Mouse (Mus musculus): ENCODE measurements around the gene Wee1.

DNA sequence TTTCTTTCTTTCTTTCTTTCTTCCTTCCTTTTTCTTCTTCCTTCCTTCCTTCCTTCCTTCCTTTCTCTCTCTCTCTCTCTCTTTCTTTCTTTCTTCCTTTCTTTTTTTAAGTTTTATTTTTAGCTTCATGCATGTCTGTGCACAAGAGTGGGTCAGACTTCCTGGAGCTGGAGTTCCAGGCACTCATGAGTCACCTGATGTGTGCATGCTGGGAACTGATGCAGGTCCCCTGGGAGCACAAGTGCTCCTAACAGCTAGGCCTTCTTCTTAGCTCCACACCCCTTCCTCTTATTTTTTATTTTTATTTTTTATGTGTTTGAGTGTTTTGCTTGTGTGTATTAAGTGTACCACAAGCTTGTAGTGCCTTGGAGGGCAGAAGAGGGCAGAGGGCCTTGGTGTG, 58.8 kb downstream of the Wee1 start:
- no peak for TF ChIP-seq CTCF (IDR thresholded peaks at IDR 0.05; ENCODE audit: extremely low read depth, insufficient read length, insufficient replicate concordance, low read depth, low read length)
- TF ChIP-seq POLR2A (IDR thresholded peaks at IDR 0.05; ENCODE audit: low read depth, low read length): no peak

Measured in small intestine, adult 2 months (tissue).